Mouse (Mus musculus): ENCODE results near the gene Nenf.

The Nenf gene

GRCm38 (mm10) chr1:191317591-191318196 lies at the start of gene Nenf:
TSS of gene Nenf (minus strand) at chr1:191318194.
- peak; percentile 75 to 88 for DNase-seq

- peak; percentile 36 to 49 for DNase-seq
Measured at GRCm38 (mm10) chr1:191364477-191364876, 46.5 kb upstream of the Nenf start.

- DNase-seq: no peak
Measured at GRCm38 (mm10) chr1:191362412-191362811, 44.4 kb upstream of the Nenf start.

GRCm38 (mm10) chr1:191359478-191359877 lies 41.5 kb upstream of the Nenf start:
- no peak for DNase-seq

- DNase-seq: no peak
Measured at GRCm38 (mm10) chr1:191356936-191357335, 38.9 kb upstream of the Nenf start.

- DNase-seq: no peak
Measured at GRCm38 (mm10) chr1:191353836-191354235, 35.8 kb upstream of the Nenf start.

- DNase-seq: peak; percentile 54 to 86
Measured at GRCm38 (mm10) chr1:191352786-191353488, 34.9 kb upstream of the Nenf start.

GRCm38 (mm10) chr1:191350355-191350754 lies 32.4 kb upstream of the Nenf start:
- DNase-seq: no peak

- DNase-seq: no peak
Measured at GRCm38 (mm10) chr1:191349486-191350037, 31.6 kb upstream of the Nenf start.

- no peak for DNase-seq
Measured at GRCm38 (mm10) chr1:191348996-191349395, 31.0 kb upstream of the Nenf start.

- DNase-seq: no peak
Measured at GRCm38 (mm10) chr1:191348592-191348991, 30.6 kb upstream of the Nenf start.

GRCm38 (mm10) chr1:191347602-191348001 lies 29.6 kb upstream of the Nenf start:
- no peak for DNase-seq

- peak; percentile 56 to 67 for DNase-seq
Measured at GRCm38 (mm10) chr1:191340530-191340929, 22.5 kb upstream of the Nenf start.

- DNase-seq: peak in 1 of 2 experiments; percentile 35
Measured at GRCm38 (mm10) chr1:191339876-191340275, 21.9 kb upstream of the Nenf start.

- DNase-seq: no peak
Measured at GRCm38 (mm10) chr1:191334500-191334899, 16.5 kb upstream of the Nenf start.

- peak; percentile 59 to 73 for DNase-seq
Measured at GRCm38 (mm10) chr1:191330356-191330755, 12.4 kb upstream of the Nenf start.

GRCm38 (mm10) chr1:191328019-191328441 lies 10.0 kb upstream of the Nenf start:
- peak; percentile 96 to 97 for DNase-seq

GRCm38 (mm10) chr1:191327258-191327657 lies 9.3 kb upstream of the Nenf start:
- peak; percentile 48 to 50 for DNase-seq

- peak in 1 of 2 experiments; percentile 65 for DNase-seq
Measured at GRCm38 (mm10) chr1:191326233-191326882, 8.4 kb upstream of the Nenf start.

GRCm38 (mm10) chr1:191325726-191326232 lies 7.8 kb upstream of the Nenf start, which contains the start of gene Tmem206:
TSS of gene Tmem206 (plus strand) at chr1:191325912.
- DNase-seq: peak; percentile 95 to 97

- no peak for DNase-seq
Measured at GRCm38 (mm10) chr1:191324733-191325590, 7.0 kb upstream of the Nenf start.

- no peak for DNase-seq
Measured at GRCm38 (mm10) chr1:191323381-191323780, 5.4 kb upstream of the Nenf start.

Measured in kidney, postnatal 36 days (tissue).